Mouse (Mus musculus): ENCODE data around the gene Gm10130. TPM values are rescaled to one million over a fixed set of nuclear protein-coding genes. Genes with fewer than 3 reads are reported as not detected.
"Not testable (repeated sequence)": the region's sequence is repeated elsewhere in the genome, so short reads cannot be mapped to it uniquely, and the experiment has no call there.

Gm10130 gene
- 1 to 10 TPM in 3 of 4 experiments, not detected in 1; 2.0 to 6.2 (median 3.9) TPM for total RNA-seq (2022)

DNA sequence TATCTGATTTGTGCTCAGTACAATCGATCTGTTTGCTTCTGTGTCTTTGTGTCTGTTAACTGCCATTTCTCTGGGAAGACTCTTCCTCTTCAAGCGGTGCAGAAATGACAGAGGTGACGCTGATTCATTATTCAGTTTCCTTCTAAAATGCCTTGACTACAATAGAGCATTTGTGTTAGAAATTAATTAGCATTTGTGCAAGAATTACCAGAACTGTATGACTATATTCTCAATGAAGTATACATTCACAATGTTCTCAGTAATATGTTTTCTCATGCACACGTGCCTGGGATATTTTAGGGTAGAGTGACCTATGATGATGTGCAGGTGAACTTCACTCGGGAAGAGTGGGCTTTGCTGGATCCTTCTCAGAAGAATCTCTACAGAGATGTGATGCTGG, at the start of gene Gm10130:
Gene Gm10130 (plus strand): TSS at position 301 of the 400 bp plus-strand sequence.
- DNase-seq (ENCODE audit: low spot score in 2 of 2) = no peak

DNA sequence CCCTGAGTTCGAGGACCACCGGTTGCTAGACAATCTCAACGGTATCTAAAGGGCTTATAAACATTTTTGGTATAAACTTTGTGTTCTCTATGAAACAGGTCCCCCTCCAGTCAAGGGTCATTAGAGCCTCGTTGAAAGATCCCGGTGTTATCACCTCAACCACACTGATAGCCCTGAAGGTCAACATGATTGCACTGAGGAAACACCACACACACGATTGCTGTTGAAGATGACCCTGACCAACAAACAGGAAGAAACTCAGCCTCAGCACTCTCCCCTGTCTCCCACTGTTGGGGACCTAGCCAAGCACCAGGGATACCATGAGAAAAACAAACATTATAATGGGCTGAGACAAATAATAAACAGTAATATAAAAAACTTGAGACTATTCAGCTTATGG, 29.8 kb upstream of the Gm10130 start:
- DNase-seq (ENCODE audit: low spot score in 2 of 2) = no peak

DNA sequence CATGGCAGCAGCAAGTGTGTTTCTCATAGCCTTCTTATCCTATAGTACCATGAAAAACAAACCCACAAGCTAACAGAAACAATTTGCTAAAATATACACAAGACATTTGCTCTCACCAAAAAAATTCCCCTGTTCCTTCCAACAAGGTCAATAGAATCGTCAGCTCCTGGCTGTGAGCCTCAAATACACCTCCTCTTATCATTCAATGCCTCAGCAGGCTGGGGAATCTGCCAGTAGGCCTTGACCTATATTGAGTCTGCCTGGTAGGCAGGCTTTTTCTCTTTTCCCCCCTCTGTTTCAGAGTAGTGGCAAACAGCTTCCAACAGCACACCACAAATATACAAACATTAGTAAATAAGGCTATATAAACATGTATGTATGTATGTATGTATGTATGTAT, 24.4 kb upstream of the Gm10130 start:
- no peak for DNase-seq (ENCODE audit: low spot score in 2 of 2)

DNA sequence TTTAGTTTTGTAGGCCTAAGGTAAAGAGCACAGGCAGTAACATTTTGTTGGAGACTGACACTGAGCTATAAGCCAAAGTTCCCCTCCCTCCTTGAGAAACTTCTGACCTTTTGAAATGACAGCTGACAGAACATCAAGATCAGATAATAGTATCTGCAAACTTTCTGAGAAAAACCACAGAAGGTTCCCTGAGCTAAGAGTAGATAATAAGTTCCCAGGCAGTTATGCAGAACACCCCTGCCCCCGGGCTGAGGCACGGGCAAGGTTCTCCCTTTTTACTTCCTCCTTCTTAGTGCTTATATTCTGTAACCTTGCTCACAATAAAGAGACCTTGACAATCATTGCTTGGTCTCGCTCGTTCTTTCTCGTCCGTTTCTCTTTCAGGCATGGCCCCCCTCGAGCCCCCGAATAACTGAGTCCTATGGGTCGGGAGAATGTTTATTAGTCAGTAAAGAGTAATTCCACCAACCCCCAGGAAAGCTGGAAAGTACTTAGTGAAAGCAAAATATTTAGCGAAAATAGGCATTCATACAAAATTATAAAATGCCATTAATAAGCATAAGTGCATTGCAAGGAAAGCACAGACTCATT, 16.2 kb upstream of the Gm10130 start:
- no peak for DNase-seq (ENCODE audit: low spot score in 2 of 2)

DNA sequence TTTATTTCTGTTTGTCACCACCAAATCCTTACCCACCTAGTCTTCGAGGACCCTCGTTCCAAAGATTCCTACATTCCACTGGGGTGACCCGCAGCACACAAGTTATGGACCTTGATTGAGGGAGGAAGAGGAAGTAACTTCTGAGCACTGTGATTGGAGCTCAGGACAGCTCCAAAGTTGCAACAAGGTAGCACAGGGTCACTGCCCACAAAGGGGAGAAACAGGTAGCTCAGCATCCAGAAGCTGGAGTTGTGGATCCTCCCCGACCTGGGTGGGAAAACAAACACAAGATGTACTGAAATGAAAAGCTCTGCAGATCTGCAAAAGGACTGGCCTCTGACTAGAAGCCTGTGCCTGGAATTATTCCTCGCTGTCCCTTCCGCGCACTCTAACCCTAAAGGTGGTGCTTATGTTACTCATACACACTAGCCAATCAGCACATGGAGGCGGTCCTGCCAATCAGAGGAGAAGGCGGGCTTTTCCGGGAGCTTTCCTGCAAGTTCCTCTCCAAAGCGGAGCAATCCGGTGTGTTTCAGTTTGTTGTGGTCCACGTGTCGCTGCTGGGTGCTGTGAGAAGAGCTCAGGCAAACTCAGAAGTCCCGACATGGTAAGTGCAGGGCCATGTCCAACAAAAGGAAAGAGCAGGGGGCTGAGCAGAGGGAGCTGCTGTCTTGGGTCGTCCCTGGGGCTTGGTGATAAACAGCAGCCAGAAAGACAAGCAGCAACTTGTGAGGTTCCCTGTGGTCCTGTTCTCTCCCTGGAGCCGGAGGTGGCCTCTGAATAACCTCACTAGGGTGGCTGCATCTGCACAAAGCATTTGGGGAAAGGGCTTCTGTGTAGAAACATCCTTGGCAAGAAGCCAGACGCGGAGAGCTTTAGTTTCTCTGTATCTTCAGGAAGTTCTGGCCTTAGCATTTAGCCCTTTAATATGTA, 12.3 kb upstream of the Gm10130 start:
- DNase-seq (ENCODE audit: low spot score in 2 of 2) = peak; percentile 79 to 87

DNA sequence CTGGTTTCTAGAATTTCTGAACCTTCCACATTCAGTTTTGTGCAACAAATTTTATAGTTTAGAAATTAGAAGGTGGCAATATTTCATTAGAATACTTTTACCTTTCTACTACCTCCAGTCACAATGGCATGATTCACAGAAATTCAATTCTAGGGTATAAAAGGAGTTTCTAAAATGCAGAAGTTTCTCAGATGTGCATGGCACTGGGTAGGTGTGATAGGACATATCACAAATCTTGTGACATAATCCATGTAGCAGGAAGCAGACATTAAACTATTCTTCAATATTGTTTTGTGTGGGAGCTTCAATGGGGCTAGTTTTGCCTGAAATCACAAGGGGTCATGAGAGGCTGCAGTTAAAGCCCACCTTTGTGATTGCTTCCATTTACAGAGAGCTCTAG, 7.4 kb upstream of the Gm10130 start:
- DNase-seq (ENCODE audit: low spot score in 2 of 2) = no peak

DNA sequence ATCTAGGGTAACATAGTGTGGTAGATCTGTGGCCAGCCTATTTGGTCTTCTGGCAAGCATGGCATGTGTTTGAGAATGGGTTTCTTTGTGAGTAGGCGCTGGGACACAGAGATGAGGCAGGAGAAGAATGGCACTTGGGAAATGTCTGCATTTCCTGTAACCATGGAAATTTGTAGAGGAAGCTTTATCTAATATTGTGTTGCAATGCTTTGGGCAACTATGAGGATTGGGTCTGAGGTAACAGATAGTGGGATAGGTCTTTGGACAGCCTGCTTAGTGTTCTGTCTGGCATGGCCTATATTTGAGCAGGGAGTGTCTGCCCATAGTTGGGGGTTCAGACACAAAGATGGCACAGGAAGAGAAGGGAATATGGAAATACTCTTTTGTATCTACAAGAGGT, 4.5 kb upstream of the Gm10130 start:
- no peak for DNase-seq (ENCODE audit: low spot score in 2 of 2)

DNA sequence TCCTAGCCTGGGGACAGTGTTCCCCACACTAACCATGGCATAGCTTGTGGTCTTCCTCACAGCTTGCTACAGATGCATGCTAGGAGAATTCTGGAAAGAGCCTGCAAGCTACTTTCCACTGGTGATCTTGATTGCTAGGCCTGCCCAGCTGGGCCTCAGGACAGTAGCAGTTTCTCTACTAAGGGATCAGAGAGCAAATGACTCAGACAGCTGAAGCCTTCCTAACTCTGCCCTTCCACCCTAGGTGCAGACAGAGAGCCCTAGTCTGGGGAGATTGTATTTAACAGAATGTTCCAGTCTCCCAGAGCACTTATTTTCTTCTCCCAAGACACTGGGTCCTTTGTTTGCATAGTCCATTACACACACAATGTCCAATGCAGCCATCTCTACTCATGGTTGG, 33.6 kb downstream of the Gm10130 start:
- DNase-seq (ENCODE audit: low spot score in 2 of 2) = not testable (repeated sequence)

DNA sequence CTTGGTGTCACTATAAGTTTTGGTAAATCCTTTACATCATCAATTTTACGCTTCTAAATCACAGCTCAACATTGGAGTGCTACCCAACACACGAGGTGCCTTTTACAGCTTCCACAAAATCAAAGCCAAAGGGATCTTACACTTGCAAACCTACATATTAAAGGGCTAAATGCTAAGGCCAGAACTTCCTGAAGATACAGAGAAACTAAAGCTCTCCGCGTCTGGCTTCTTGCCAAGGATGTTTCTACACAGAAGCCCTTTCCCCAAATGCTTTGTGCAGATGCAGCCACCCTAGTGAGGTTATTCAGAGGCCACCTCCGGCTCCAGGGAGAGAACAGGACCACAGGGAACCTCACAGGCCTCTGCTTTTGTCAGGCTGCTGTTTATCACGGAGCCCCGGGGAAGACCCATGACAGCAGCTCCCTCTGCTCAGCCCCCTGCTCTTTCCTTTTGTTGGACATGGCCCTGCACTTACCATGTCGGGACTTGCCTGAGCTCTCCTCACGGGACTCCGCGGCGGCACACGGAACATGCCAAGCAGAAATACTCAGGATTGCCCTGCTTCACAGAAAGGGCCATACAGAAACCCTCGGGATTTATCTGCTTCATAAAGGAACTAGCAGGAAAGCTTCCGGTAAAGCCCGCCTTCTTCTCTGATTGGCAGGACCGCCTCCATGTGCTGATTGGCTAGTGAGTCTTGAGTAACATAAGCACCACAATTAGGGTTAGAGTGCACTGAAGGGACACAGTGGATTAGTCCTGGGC, 38.8 kb downstream of the Gm10130 start, which contains the start of gene 3300002I08Rik:
Gene 3300002I08Rik (minus strand): TSS at position 653 of the 765 bp plus-strand sequence.
- peak; percentile 82 to 89 for DNase-seq (ENCODE audit: low spot score in 2 of 2)

DNA sequence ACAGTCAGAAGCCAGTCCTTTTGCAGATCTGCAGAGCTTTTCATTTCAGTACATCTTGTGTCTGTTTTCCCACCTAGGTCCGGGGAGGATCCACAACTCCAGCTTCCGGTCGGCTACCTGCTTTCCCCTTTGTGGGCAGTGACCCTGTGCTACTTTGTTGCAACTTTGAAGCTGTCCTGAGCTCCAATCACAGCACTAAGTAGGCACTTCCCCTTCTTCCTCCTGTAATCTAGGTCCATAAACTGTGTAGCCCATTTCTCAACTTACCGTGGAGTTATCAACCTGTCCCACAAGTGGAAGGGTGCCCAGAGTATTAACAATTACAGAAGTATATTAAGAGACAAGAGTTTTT, 39.4 kb downstream of the Gm10130 start:
- DNase-seq (ENCODE audit: low spot score in 2 of 2) = no peak

DNA sequence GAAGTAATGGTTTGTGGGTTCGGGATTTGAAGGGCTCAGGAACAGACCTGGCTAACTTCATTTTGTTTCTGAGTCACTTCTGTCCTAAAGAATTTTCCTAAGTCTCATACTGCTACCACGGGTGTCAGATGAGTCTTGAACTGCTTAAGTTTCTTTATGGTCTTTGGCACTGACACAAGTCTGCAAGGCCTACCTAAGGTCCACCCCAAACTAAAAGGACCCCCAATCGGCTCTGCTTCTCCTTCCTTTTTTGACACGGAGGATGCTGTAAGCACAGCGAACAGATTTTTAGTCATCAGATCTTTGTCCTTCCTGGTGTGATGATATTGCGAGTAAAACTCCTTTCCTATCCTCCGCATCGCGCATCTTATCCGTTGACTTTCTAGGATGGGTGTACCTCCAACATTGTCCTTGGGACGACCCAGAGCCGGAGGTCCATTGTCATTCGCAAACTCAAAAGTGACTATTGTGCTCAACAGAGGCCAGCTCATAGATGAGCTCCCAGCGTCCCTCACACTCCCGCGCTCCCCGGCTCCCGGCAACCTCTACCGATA, 62.1 kb downstream of the Gm10130 start:
- not testable (repeated sequence) for DNase-seq (ENCODE audit: low spot score in 2 of 2)

DNA sequence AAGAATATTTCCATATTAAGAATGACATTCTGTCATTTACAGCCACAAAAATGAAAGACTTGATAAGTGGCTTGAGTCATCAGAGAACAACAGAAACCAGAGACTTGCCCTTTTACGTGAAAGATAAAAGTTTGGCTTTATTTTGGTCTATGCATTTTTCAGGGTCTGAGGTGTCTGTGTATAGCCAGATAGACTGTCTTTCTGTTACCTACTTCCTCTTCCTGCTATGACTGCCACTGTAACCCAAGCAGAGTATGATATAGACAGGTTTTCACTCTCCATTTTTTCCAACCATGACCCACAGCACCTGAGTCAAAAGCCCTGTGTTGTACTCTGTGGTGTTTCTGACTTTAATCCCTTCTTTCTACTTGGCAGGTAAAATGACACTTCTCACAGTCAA, 66.7 kb downstream of the Gm10130 start:
- no peak for DNase-seq (ENCODE audit: low spot score in 2 of 2)

DNA sequence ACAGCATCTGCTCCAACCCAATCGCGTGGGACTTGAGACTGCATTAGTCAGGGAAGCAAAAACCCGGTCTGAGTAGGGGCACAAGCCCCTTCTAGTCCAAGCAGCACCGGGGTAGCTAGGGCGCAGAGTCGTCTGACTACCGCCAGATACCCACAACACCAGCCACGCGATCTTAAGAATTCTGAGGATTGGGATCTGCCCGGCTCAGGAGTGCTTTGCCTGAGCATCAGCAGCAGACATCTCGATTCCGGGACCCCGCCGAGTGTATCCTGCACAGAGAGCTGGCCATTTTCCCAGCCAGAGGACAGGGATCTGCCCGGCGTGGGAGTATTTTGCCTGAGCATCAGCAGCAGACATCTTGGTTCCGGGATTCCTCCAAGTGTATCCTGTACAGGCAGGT, 88.6 kb downstream of the Gm10130 start:
- not testable (repeated sequence) for DNase-seq (ENCODE audit: low spot score in 2 of 2)

Other genes with a start within 250 kb of the Gm10130 start
- gene Zfp120, start 187.0 kb upstream of the Gm10130 start, total RNA-seq (2022) = 10 to 100 TPM; 10.2 to 12.0 (median 11.0) TPM
- gene Gm10770, start 144.0 kb upstream of the Gm10130 start, total RNA-seq (2022) = not detected
- gene Gm14139, start 141.9 kb upstream of the Gm10130 start, total RNA-seq (2022) = under 1 TPM in 1 of 4 experiments, not detected in 3; 0.23 TPM
- gene Zfp937, start 105.6 kb upstream of the Gm10130 start, total RNA-seq (2022) = 10 to 100 TPM in 2 of 4 experiments, 1 to 10 TPM in 2; 9.8 to 12.7 (median 10.9) TPM
- gene Gm21994, start 68.1 kb upstream of the Gm10130 start, total RNA-seq (2022) = 1 to 10 TPM; 6.3 to 8.1 (median 7.0) TPM
- under 1 TPM; 0.15 to 0.33 (median 0.23) TPM for gene Gm14124, start 66.2 kb upstream of the Gm10130 start, total RNA-seq (2022)
- gene 3300002I08Rik, start 39.1 kb downstream of the Gm10130 start, total RNA-seq (2022) = 10 to 100 TPM in 2 of 4 experiments, 1 to 10 TPM in 2; 9.2 to 10.9 (median 9.7) TPM
- gene Zfp442, start 127.8 kb downstream of the Gm10130 start, total RNA-seq (2022) = 10 to 100 TPM in 1 of 4 experiments, 1 to 10 TPM in 3; 7.6 to 10.3 (median 8.5) TPM
- gene Zfp345, start 161.4 kb downstream of the Gm10130 start, total RNA-seq (2022) = under 1 TPM; 0.24 to 0.32 (median 0.25) TPM
- 10 to 100 TPM in 2 of 4 experiments, not detected in 2; 60.0 to 98.6 TPM for gene Cst7, start 246.7 kb downstream of the Gm10130 start, total RNA-seq (2022)

Data from left cerebral cortex, adult 8-10 months (tissue).